Mouse (Mus musculus): ENCODE measurements around the gene Rfx2.

- TF ChIP-seq EP300 (IDR thresholded peaks at IDR 0.05) (no peak), CTCF (IDR thresholded peaks at IDR 0.05) (peak; percentile 92)
Measured at GRCm38 (mm10) chr17:56858216-56858615, 27.4 kb upstream of the Rfx2 start.
